Mouse (Mus musculus) gastrocnemius, adult 18-20 months (tissue): ENCODE measurements around the gene Eef1b2. TPM values are rescaled to one million over a fixed set of nuclear protein-coding genes. Genes with fewer than 3 reads are reported as not detected.
A peak's percentile ranks its signal among the peaks of the same experiment; 100 is the strongest.
"Not testable (repeated sequence)": the region's sequence is repeated elsewhere in the genome, so short reads cannot be mapped to it uniquely, and the experiment has no call there.

Experiments
- DNase-seq: peaks from one replicate; pipeline ENCODE4 v3.0.0; 2021; ENCODE audit warnings: low spot score
- long read RNA-seq, 2 experiments: library from polyadenylated mRNA; stranded (forward); transcript quantifications; one replicate each; pipeline ENCODE4 v2.0.0; 2021
- total RNA-seq, 2 experiments: library from RNA; stranded (reverse); gene quantifications; 2 replicates each; pipeline ENCODE4 v1.2.3; 2021

Eef1b2 gene
- 100 to 1,000 TPM; 342 to 368 TPM for total RNA-seq
- long read RNA-seq, experiment 1, transcript Eef1b2-204 (6 exons, 1,939 nt) = major isoform, 60 of 63 reads
- long read RNA-seq, experiment 1, partial matches to known transcripts = 3 of 63 reads
- long read RNA-seq, experiment 1, other reads (novel, unspliced or antisense) = 0 of 63 reads
- long read RNA-seq, experiment 2, transcript Eef1b2-204 (6 exons, 1,939 nt) = major isoform, 56 of 60 reads
- long read RNA-seq, experiment 2, partial matches to known transcripts = 2 of 60 reads
- long read RNA-seq, experiment 2, other reads (novel, unspliced or antisense) = 1 of 60 reads

GRCm38 (mm10) chr1:63176604-63177421, at the start of gene Eef1b2, which contains the start of gene Ndufs1:
TSS of gene Eef1b2 (plus strand) at chr1:63176825.
TSS of gene Ndufs1 (minus strand) at chr1:63176833.
- DNase-seq = peak; percentile 99

- no peak for DNase-seq
Observed at GRCm38 (mm10) chr1:63129273-63129672, 47.4 kb upstream of the Eef1b2 start.

GRCm38 (mm10) chr1:63129857-63130690, 46.6 kb upstream of the Eef1b2 start:
- DNase-seq = no peak

GRCm38 (mm10) chr1:63130883-63131282, 45.7 kb upstream of the Eef1b2 start:
- DNase-seq = no peak

- DNase-seq = no peak
Observed at GRCm38 (mm10) chr1:63131766-63132165, 44.9 kb upstream of the Eef1b2 start.

GRCm38 (mm10) chr1:63134530-63134929, 42.1 kb upstream of the Eef1b2 start:
- no peak for DNase-seq

- DNase-seq = no peak
Observed at GRCm38 (mm10) chr1:63137971-63138370, 38.7 kb upstream of the Eef1b2 start.

GRCm38 (mm10) chr1:63138586-63138985, 38.0 kb upstream of the Eef1b2 start:
- DNase-seq = not testable (repeated sequence)

GRCm38 (mm10) chr1:63140231-63140630, 36.4 kb upstream of the Eef1b2 start:
- no peak for DNase-seq

GRCm38 (mm10) chr1:63168638-63169037, 8.0 kb upstream of the Eef1b2 start:
- no peak for DNase-seq

- no peak for DNase-seq
Observed at GRCm38 (mm10) chr1:63175853-63176252, 772 bp upstream of the Eef1b2 start.

- DNase-seq = no peak
Observed at GRCm38 (mm10) chr1:63176259-63176603, 394 bp upstream of the Eef1b2 start.

GRCm38 (mm10) chr1:63178308-63178707, 1.7 kb downstream of the Eef1b2 start:
- DNase-seq = no peak

GRCm38 (mm10) chr1:63180122-63180521, 3.5 kb downstream of the Eef1b2 start:
- no peak for DNase-seq

GRCm38 (mm10) chr1:63180575-63180974, 4.0 kb downstream of the Eef1b2 start:
- DNase-seq = not testable (repeated sequence)

- peak; percentile 91 for DNase-seq
Observed at GRCm38 (mm10) chr1:63181019-63181418, 4.4 kb downstream of the Eef1b2 start.

- no peak for DNase-seq
Observed at GRCm38 (mm10) chr1:63181480-63181879, 4.9 kb downstream of the Eef1b2 start.

GRCm38 (mm10) chr1:63182212-63182611, 5.6 kb downstream of the Eef1b2 start:
- peak; percentile 87 for DNase-seq

- peak; percentile 50 for DNase-seq
Observed at GRCm38 (mm10) chr1:63182636-63183270, 6.1 kb downstream of the Eef1b2 start.

- DNase-seq = not testable (repeated sequence)
Observed at GRCm38 (mm10) chr1:63185430-63185829, 8.8 kb downstream of the Eef1b2 start.

GRCm38 (mm10) chr1:63188536-63188935, 11.9 kb downstream of the Eef1b2 start:
- no peak for DNase-seq
